ENCODE assay signal across 9 mouse cellular contexts in genomic region chr16:5700731-5701255, GRCm38 (mm10).
A peak's percentile ranks its signal among the peaks of the same experiment; 100 is the strongest.
DNase-seq lines count a peak whose midpoint lies in the region; ATAC-seq and TF ChIP-seq lines count a peak whose summit lies in the region.
"Had no signal": no experiment of that assay in that cellular context is flagged by ENCODE, and none has a peak within 500 bp of the region (broad histone marks: within the 10 kb centered on the region; RNA-seq: fewer than 3 reads in every experiment).

No protein-coding gene starts in this region.

- no peak overlapping the region for H3K27ac ChIP-seq in lung, embryonic 14.5 days (ENCODE audit: low read depth)
- H3K27ac ChIP-seq in embryonic facial prominence, embryonic 14.5 days (replicated peaks; ENCODE audit: low read depth, low read length), result no peak overlapping the region
- H3K27ac ChIP-seq: layer of hippocampus, adult 2 months had no signal

- no peaks in the 10 kb centered on the region for H3K27me3 ChIP-seq in lung, embryonic 14.5 days (ENCODE audit: insufficient read depth, low read length)
- H3K27me3 ChIP-seq in embryonic facial prominence, embryonic 14.5 days (replicated peaks; ENCODE audit: control insufficient read depth, insufficient read depth, low read length), result no peaks in the 10 kb centered on the region

- no peaks in the 10 kb centered on the region for H3K9me3 ChIP-seq in lung, embryonic 14.5 days (ENCODE audit: low read depth, low read length)
- no peaks in the 10 kb centered on the region for H3K9me3 ChIP-seq in embryonic facial prominence, embryonic 14.5 days (ENCODE audit: control insufficient read depth, low read length)

- H3K4me2 ChIP-seq in lung, embryonic 14.5 days, result no peak overlapping the region
- H3K4me2 ChIP-seq in embryonic facial prominence, embryonic 14.5 days (ENCODE audit: low read depth, low read length), result no peak overlapping the region

- 44% methylated on average over 9 of the region's 9 CpGs for WGBS in lung, embryonic 14.5 days
- WGBS in embryonic facial prominence, embryonic 14.5 days, result 48% methylated on average over 9 of the region's 9 CpGs

- no peak overlapping the region for H3K9ac ChIP-seq in lung, embryonic 14.5 days
- no peak overlapping the region for H3K9ac ChIP-seq in embryonic facial prominence, embryonic 14.5 days (ENCODE audit: low read depth, low read length)

- ATAC-seq in lung, embryonic 14.5 days (ENCODE audit: insufficient read depth), result no peak
- ATAC-seq in embryonic facial prominence, embryonic 14.5 days (ENCODE audit: low read depth), result no peak

- H3K4me1 ChIP-seq in lung, embryonic 14.5 days (ENCODE audit: insufficient read depth), result no peaks in the 10 kb centered on the region
- H3K4me1 ChIP-seq in embryonic facial prominence, embryonic 14.5 days (ENCODE audit: control insufficient read depth, insufficient read depth, low read length), result no peaks in the 10 kb centered on the region

- no peak for TF ChIP-seq CTCF in lung, embryonic 14.5 days (IDR thresholded peaks at IDR 0.05; ENCODE audit: low read depth)

- H3K36me3 ChIP-seq in lung, embryonic 14.5 days (ENCODE audit: insufficient read depth), result no peaks in the 10 kb centered on the region
- H3K36me3 ChIP-seq in embryonic facial prominence, embryonic 14.5 days (ENCODE audit: control insufficient read depth, insufficient read depth, low read length), result no peaks in the 10 kb centered on the region

- no peak overlapping the region for H3K4me3 ChIP-seq in lung, embryonic 14.5 days (ENCODE audit: low read depth, low read length)
- no peak overlapping the region for H3K4me3 ChIP-seq in embryonic facial prominence, embryonic 14.5 days (ENCODE audit: low read depth, low read length)
- H3K4me3 ChIP-seq: layer of hippocampus, adult 2 months had no signal

- peak; percentile 81 for DNase-seq in lung, embryonic 14.5 days
- no peak for DNase-seq in lung, postnatal 36 days
- DNase-seq in adrenal gland, postnatal 14 days, result peak; percentile 65
- DNase-seq in embryonic facial prominence, embryonic 14.5 days (ENCODE audit: low spot score), result peak; percentile 55
- DNase-seq in retina, embryonic 14.5 days (ENCODE audit: low spot score), result peak; percentile 57
- DNase-seq in thymus, postnatal 4 days, result no peak
- no peak for DNase-seq in cerebellum, adult 8-10 months
- DNase-seq: lung, adult 2 months had no signal

Comparison
In these comparisons a context has a peak if more than half of its experiments do, and no peak if none do; other contexts are left out.
1. DNase-seq: peak in lung, embryonic 14.5 days (single experiment), adrenal gland, postnatal 14 days (single experiment), embryonic facial prominence, embryonic 14.5 days (single experiment) and retina, embryonic 14.5 days (single experiment); none in lung, postnatal 36 days (single experiment), thymus, postnatal 4 days (single experiment) and cerebellum, adult 8-10 months (single experiment).